Mouse (Mus musculus): Measurements from ENCODE around the gene Thrap3.

DNA sequence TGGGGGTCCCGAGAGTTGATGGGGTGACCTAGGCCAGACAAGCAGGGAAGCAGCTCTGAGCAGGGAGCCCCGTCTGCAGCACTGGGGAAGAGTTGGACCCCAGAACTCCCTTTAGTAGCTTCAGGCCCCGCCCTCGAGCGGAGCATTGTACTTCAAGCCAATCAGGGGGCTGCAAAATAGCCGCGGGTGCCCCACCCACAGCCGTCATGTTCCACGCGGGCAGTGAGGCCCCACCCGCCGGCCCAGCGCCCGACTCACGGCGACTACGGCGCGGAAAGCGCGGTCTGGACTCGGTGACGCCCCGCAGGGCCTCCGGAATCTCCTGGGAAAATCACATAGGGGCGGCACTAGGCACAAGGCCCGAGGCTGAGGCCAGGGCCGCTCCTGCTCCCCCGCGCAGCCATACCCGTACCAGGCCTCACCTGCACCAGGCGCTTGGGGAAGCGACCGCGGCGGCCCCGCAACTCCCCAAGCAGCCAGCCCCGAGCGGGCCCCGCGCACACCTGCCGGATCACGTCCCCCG lies 40.0 kb downstream of the Thrap3 start:
- TF ChIP-seq CTCF (IDR thresholded peaks at IDR 0.05; ENCODE audit: borderline replicate concordance, insufficient read depth, low read depth, low read length) (no peak), POLR2A (IDR thresholded peaks at IDR 0.05; ENCODE audit: borderline replicate concordance, insufficient read depth, low read length) (peak; percentile 21; the same call in 1 of the 2 replicates)

Data from cerebellum, adult 2 months (tissue).